Mouse (Mus musculus) heart, postnatal 0 days (tissue): Measurements from ENCODE around the gene Ppm1b. TPM values are rescaled to one million over a fixed set of nuclear protein-coding genes. Genes with fewer than 3 reads are reported as not detected.
A peak's percentile ranks its signal among the peaks of the same experiment; 100 is the strongest.

Experiments
- ATAC-seq: fragments of 200-750 bp; cut with Nextera tagmentation; 2 replicates; pipeline ENCODE4 v1.8.0; 2017; ENCODE audit warnings: low read depth, moderate number of reproducible peaks, moderate library complexity; ENCODE audit not compliant: insufficient read depth
- DNase-seq: peaks from one replicate; pipeline ENCODE4 v3.0.0-alpha.2; 2016; ENCODE audit warnings: low spot score
- H3K27ac ChIP-seq: fragments of 300-500 bp; sonication (generic); 2 replicates; pipeline ENCODE4 v1.5.1; 2014; ENCODE audit warnings: low read depth, mild to moderate bottlenecking
- H3K27me3 ChIP-seq: fragments of 300-500 bp; sonication (generic); 2 replicates; pipeline ENCODE4 v1.6.1; 2014; ENCODE audit warnings: low read length, mixed read lengths; ENCODE audit not compliant: control insufficient read depth, insufficient read depth
- H3K36me3 ChIP-seq: fragments of 300-500 bp; sonication (generic); replicated peaks from 2 replicates; pipeline ENCODE4 v1.6.1; 2014; ENCODE audit warnings: low read length, mixed read lengths; ENCODE audit not compliant: control insufficient read depth, insufficient read depth
- H3K4me1 ChIP-seq: fragments of 300-500 bp; sonication (generic); 2 replicates; pipeline ENCODE4 v1.6.1; 2014; ENCODE audit warnings: antibody characterized with exemption; ENCODE audit not compliant: control insufficient read depth, insufficient read depth
- H3K4me2 ChIP-seq: fragments of 300-500 bp; sonication (generic); 2 replicates; pipeline ENCODE4 v1.6.1; 2014; ENCODE audit warnings: low read depth, mild to moderate bottlenecking, low read length, moderate library complexity
- H3K4me3 ChIP-seq: fragments of 300-500 bp; sonication (generic); 2 replicates; pipeline ENCODE4 v1.5.1; 2014; ENCODE audit warnings: low read depth, low read length
- H3K9ac ChIP-seq: fragments of 300-500 bp; sonication (generic); replicated peaks from 2 replicates; pipeline ENCODE4 v1.6.1; 2014; ENCODE audit warnings: low read depth, low read length, mixed read lengths
- H3K9me3 ChIP-seq: fragments of 300-500 bp; sonication (generic); replicated peaks from 2 replicates; pipeline ENCODE4 v1.6.1; 2016; ENCODE audit warnings: low read length; ENCODE audit not compliant: control insufficient read depth
- CTCF ChIP-seq: IDR thresholded peaks from 2 replicates; pipeline ENCODE4 v1.5.1; 2016; ENCODE audit warnings: antibody characterized with exemption, control low read depth, low read depth
- EP300 ChIP-seq: IDR thresholded peaks from 2 replicates; pipeline ENCODE4 v1.6.1; 2016; ENCODE audit warnings: antibody characterized with exemption, low read depth
- WGBS: fragments of 180-500 bp; shearing (Covaris S2); extraction: QIAGEN DNeasy Blood & Tissue Kit; methylation state at CpG from one replicate; pipeline ENCODE4 v1.1.7; 2014; 5-methylcytosine and 5-hydroxymethylcytosine counted together
- polyA plus RNA-seq: library from polyadenylated mRNA; unstranded; fragments of >200 nt; fragmentation: Nextera tagmentation; extraction: Ambion mirVana; gene quantifications from 2 replicates; pipeline ENCODE4 v1.2.1, GENCODE M21; 2015
- total RNA-seq: library from RNA; depleted of rRNA; stranded (reverse); fragments of >200 nt; gene quantifications from 2 replicates; pipeline ENCODE4 v1.2.3, GENCODE M21; 2014; ENCODE audit warnings: low replicate concordance

Ppm1b gene
- total and polyA plus RNA-seq, 2 experiments from 2014 or later, result 44.6 to 49.2 TPM

DNA sequence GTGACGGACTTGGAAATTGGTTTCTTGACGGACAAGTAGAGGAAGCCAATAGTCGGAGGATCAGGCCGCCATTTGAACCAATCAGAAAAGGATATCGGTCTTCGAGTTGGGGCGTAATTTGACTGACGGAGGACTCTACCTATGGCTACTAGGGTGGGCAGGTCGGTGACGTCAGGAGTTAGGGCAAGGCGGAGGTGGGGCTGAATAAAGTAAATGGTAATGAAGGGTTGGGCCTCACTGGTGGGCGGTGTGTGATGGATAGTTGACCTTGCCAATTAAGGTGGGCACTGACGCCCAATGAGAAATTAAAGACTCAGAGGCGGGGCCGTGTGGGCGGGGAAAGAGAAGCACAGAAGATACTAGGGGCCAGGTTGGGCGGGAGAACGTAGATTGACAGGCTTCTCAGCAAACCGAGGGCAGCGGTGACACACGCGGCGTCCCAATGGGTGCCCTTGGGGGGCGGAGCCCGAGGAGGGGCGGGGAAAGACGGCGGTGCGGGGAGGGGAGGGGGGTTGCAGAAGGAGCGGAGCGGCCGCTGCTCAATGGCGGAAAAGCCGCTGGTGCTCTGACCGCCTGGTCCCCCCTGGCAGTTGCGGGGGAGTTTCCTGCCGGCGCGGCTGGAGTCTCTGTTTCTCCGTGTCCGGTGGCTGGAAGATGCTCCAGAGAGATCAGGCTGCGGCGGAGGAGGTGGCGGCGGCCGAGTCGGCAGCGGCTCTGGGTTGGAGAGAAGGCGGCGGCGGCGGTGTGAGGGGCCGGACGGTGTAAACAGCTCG lies 1.1 kb downstream of the Ppm1b start:
- peak; percentile 95 for ATAC-seq
- H3K4me1 ChIP-seq, result peaks cover 15% of the 10 kb centered on the region
- H3K9ac ChIP-seq, result peak overlapping the region; percentile 93
- peak; percentile 100 for DNase-seq
- WGBS, result under 1% methylated on average over 41 of the region's 55 CpGs
- no peaks in the 10 kb centered on the region for H3K36me3 ChIP-seq
- TF ChIP-seq CTCF (no peak), EP300 (peak; percentile 88; the same call in 1 of the 2 replicates)
- H3K9me3 ChIP-seq, result no peaks in the 10 kb centered on the region
- peak overlapping the region; percentile 96 for H3K27ac ChIP-seq
- peak overlapping the region; percentile 70 for H3K4me2 ChIP-seq
- no peaks in the 10 kb centered on the region for H3K27me3 ChIP-seq
- H3K4me3 ChIP-seq, result peak overlapping the region; percentile 97

DNA sequence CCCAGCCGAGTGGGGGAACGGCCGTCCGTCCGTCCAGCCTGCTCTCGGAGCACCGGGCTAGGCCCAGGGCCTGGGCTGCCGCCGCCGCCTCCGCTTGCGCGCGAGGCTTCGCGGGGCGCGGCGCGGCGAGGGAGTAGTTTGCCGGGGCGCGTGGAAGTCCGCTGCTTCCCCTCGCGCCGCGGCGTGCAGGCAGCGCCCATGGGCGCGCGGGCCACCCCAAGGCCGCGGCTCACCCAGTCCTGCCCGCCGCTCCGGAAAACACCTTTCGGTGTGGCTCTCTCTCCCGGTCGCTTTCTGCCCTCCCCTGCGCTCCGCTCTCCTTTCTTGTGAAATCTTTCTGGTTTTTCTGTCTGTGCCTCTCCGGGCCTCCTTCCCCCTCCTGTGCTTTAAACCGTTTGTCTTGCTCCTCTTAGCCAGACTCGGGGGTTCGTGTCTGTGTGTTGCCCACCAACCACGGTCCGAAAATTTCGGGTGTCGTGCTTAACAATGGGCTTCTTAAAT lies 1.9 kb downstream of the Ppm1b start:
- Histone ChIP-seq H3K27ac (peak overlapping the region; percentile 96), H3K27me3 (no peaks in the 10 kb centered on the region), H3K4me1 (peaks cover 15% of the 10 kb centered on the region), H3K4me3 (peak overlapping the region; percentile 97), H3K4me2 (peak overlapping the region; percentile 69), H3K9ac (peak overlapping the region; percentile 93), H3K36me3 (no peaks in the 10 kb centered on the region), H3K9me3 (no peaks in the 10 kb centered on the region)
- WGBS, result under 1% methylated on average over 37 of the region's 52 CpGs
- ATAC-seq (no peak), DNase-seq (peak; percentile 34)
- TF ChIP-seq CTCF (no peak), EP300 (no peak)

DNA sequence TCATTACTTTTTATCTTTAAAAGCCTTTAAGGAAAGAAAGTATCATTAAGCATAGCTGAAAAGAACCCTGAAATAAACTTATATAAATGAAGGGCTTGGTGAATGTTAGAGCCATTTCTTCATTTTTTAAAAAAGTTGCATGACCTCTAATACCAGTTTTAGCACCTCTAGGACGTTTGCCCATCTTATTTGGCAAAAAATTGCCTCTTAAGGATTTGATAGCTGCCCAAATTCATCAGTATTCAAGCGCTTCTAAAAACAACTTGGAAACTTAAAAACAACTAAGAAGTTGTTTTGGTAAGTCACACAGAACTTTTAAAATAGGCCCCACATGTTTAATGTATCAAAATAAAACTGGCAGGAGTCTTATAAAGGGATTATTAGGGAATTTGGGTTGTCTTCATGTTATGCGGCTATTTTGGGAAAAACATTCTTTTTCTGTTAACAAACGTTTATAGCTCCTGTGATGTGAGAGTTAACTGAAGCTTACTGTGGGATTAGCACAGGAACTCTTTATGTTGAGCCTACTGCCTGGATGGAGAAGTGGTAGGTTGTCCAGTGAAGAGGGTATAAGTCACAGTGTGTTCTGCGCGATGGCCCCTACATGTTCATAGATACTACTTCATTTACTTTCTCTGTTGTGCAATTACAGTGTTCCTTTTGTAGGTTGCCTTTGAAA lies 2.6 kb downstream of the Ppm1b start:
- H3K4me3 ChIP-seq, result peak overlapping the region; percentile 97
- peak overlapping the region; percentile 93 for H3K9ac ChIP-seq
- no peaks in the 10 kb centered on the region for H3K27me3 ChIP-seq
- ATAC-seq (no peak), DNase-seq (peak; percentile 33)
- H3K36me3 ChIP-seq, result no peaks in the 10 kb centered on the region
- H3K9me3 ChIP-seq, result no peaks in the 10 kb centered on the region
- H3K4me1 ChIP-seq, result peaks cover 15% of the 10 kb centered on the region
- no peak overlapping the region for H3K27ac ChIP-seq
- WGBS, result 22% methylated on average over 6 of the region's 6 CpGs
- no peak for TF ChIP-seq CTCF
- no peak for TF ChIP-seq EP300
- H3K4me2 ChIP-seq, result peak overlapping the region; percentile 69

DNA sequence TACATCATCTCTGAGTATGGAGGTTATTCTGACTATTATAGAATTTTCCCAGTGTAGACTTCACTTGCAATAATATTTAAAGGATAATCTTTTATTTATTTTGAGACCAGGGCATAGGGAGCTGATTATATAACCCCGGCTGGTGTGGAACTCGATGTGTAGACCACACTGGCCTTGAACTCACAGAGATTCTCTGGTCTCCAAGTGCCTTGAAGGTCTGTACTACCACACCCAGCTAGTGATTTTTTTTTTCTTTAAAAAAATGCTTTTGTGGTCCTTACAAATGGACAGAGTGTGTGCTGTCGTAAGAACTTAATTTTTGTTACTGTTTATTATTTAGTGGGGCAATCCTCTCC lies 3.1 kb downstream of the Ppm1b start:
- ATAC-seq (no peak), DNase-seq (no peak)
- Histone ChIP-seq H3K27me3 (no peaks in the 10 kb centered on the region), H3K4me2 (peak overlapping the region; percentile 69), H3K4me3 (peak overlapping the region; percentile 97), H3K27ac (no peak overlapping the region), H3K9me3 (no peaks in the 10 kb centered on the region), H3K4me1 (peaks cover 15% of the 10 kb centered on the region), H3K9ac (no peak overlapping the region; the same call in 1 of the 2 replicates), H3K36me3 (no peaks in the 10 kb centered on the region)
- 52% methylated on average over 3 of the region's 3 CpGs for WGBS
- TF ChIP-seq CTCF (no peak), EP300 (no peak)

DNA sequence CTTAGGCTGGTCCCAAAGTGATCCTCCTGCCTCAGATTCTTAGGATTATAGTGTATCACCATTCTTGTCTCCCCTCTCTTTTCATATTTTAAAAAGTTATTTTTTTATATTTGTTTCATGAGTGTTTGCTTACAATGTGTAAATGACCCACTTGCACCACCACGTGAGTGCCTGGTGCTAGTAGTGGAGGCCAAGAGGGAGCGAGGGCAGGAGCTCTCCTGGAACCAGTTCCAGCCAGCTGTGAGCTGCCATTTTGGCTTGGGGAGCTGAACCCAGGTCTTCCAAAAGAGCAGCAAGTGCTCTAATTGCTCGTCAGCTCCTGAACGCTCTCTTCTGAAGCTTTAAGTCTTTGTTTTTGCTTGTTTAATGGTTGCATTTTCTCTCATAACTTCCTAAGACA lies 3.6 kb downstream of the Ppm1b start:
- TF ChIP-seq CTCF (no peak), EP300 (no peak)
- no peak for ATAC-seq
- Histone ChIP-seq H3K4me3 (peak overlapping the region; percentile 97; the same call in 1 of the 2 replicates), H3K9ac (no peak overlapping the region), H3K4me1 (peaks cover 15% of the 10 kb centered on the region), H3K36me3 (no peaks in the 10 kb centered on the region; the same call in 1 of the 2 replicates), H3K27ac (no peak overlapping the region), H3K27me3 (no peaks in the 10 kb centered on the region), H3K9me3 (no peaks in the 10 kb centered on the region), H3K4me2 (peak overlapping the region; percentile 69; the same call in 1 of the 2 replicates)
- DNase-seq, result no peak
- WGBS, result 59% methylated on average over 4 of the region's 4 CpGs
